Mouse (Mus musculus): ENCODE results near the gene Eif5a.

DNA sequence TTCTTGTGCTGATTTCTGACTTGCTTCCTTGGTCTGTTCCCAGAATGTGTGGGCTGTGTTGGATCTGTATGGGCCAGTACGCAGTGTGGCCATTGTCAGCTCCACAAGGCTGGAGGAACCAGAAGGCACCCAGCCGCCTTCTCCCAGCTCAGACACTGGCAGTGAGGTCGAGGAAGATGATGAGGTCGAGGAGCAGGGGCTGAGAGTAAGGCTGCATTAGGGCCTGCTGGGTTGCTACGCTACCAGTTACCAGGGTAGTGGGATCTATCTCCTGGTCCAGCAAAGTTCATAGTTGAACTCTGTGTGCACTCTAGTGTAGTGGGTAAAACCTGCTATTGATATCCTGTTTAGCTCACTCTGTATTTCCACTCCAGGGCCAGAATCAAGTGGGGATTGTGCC, 12.6 kb downstream of the Eif5a start:
- TF ChIP-seq HCFC1 (IDR thresholded peaks at IDR 0.05; ENCODE audit: low read depth, low read length) (no peak), POLR2AphosphoS2 (IDR thresholded peaks at IDR 0.05; ENCODE audit: low read depth, low read length) (no peak), CTCF (conservative IDR thresholded peaks at IDR 0.05 in 1 of 2, IDR thresholded peaks at IDR 0.05 in 1 of 2; ENCODE audit: low read depth in 2 of 2, low read length in 2 of 2) (no peak), POLR2A (IDR thresholded peaks at IDR 0.05; ENCODE audit: low read depth, low read length) (no peak), GABPA (IDR thresholded peaks at IDR 0.05; ENCODE audit: insufficient replicate concordance, low read depth, low read length) (no peak), MAZ (IDR thresholded peaks at IDR 0.05; ENCODE audit: low read depth, low read length) (no peak), ZC3H11A (IDR thresholded peaks at IDR 0.05; ENCODE audit: low read depth, low read length) (no peak), KAT2A (IDR thresholded peaks at IDR 0.05; ENCODE audit: insufficient replicate concordance, low read length) (no peak), ZMIZ1 (IDR thresholded peaks at IDR 0.05; ENCODE audit: low read depth, low read length) (no peak), CHD1 (IDR thresholded peaks at IDR 0.05; ENCODE audit: low read depth, low read length) (no peak), E2F4 (IDR thresholded peaks at IDR 0.05; ENCODE audit: insufficient replicate concordance, low read depth, low read length) (no peak), PAX5 (IDR thresholded peaks at IDR 0.05; ENCODE audit: low read length) (no peak), EP300 (IDR thresholded peaks at IDR 0.05; ENCODE audit: low read length) (no peak)
